Mouse (Mus musculus): ENCODE data around the gene Gtpbp3. TPM values are rescaled to one million over a fixed set of nuclear protein-coding genes. Genes with fewer than 3 reads are reported as not detected.
"Not testable (repeated sequence)": the region's sequence is repeated elsewhere in the genome, so short reads cannot be mapped to it uniquely, and the experiment has no call there.

The Gtpbp3 gene
- total RNA-seq, 2 experiments from 2014 or later = 15.8 to 20.2 TPM

- DNase-seq = no peak
- intact Hi-C loops (cut with DNase I) = no loop called here
Observed at GRCm38 (mm10) chr8:71527162-71527870, 39.4 kb downstream of the Gtpbp3 start.

- peak in 1 of 2 experiments; percentile 41 for DNase-seq
- intact Hi-C loops (cut with DNase I) = no loop called here
Observed at GRCm38 (mm10) chr8:71528362-71529073, 40.6 kb downstream of the Gtpbp3 start.

- intact Hi-C loops (cut with DNase I) = not testable (repeated sequence)
Observed at GRCm38 (mm10) chr8:71530735-71531467, 43.0 kb downstream of the Gtpbp3 start.

GRCm38 (mm10) chr8:71534263-71534810, 46.4 kb downstream of the Gtpbp3 start:
- intact Hi-C loops (cut with DNase I) = no loop called here
- no peak for DNase-seq

More at GRCm38 (mm10) chr8:71530735-71531467, 43.0 kb downstream of the Gtpbp3 start:
- DNase-seq = not testable (repeated sequence)

- no peak for DNase-seq
- intact Hi-C loops (cut with DNase I) = no loop called here
Observed at GRCm38 (mm10) chr8:71535663-71536062, 47.8 kb downstream of the Gtpbp3 start.

GRCm38 (mm10) chr8:71537028-71537867, 49.3 kb downstream of the Gtpbp3 start, which contains the start of gene Bst2:
Gene Bst2 (minus strand): TSS chr8:71537456.
- intact Hi-C loops (cut with DNase I) = no loop called here
- DNase-seq = peak; percentile 85 to 90

- intact Hi-C loops (cut with DNase I) = no loop called here
- peak; percentile 92 to 94 for DNase-seq
Observed at GRCm38 (mm10) chr8:71542632-71543343, 54.9 kb downstream of the Gtpbp3 start, which contains the start of gene Mvb12a. Gene Mvb12a (plus strand): TSS chr8:71542922.

- DNase-seq = no peak
- intact Hi-C loops (cut with DNase I) = no loop called here
Observed at GRCm38 (mm10) chr8:71543755-71544154, 55.9 kb downstream of the Gtpbp3 start.

GRCm38 (mm10) chr8:71545053-71545452, 57.1 kb downstream of the Gtpbp3 start:
- DNase-seq = no peak
- intact Hi-C loops (cut with DNase I) = no loop called here

GRCm38 (mm10) chr8:71547590-71547989, 59.7 kb downstream of the Gtpbp3 start:
- intact Hi-C loops (cut with DNase I) = no loop called here
- no peak for DNase-seq

Other genes starting within 250 kb of the Gtpbp3 start
- 10 to 100 TPM; 24.1 to 28.2 TPM for gene Myo9b, start 215.4 kb upstream of the Gtpbp3 start, total RNA-seq (2021)
- 10 to 100 TPM; 27.4 to 29.9 TPM for gene Haus8, start 215.2 kb upstream of the Gtpbp3 start, total RNA-seq (2021)
- gene Use1, start 121.3 kb upstream of the Gtpbp3 start, total RNA-seq (2021) = 100 to 1,000 TPM; 148 to 149 TPM
- gene Ocel1, start 116.8 kb upstream of the Gtpbp3 start, total RNA-seq (2021) = 10 to 100 TPM; 11.1 to 14.9 TPM
- 10 to 100 TPM; 47.6 to 53.6 TPM for gene Nr2f6, start 106.1 kb upstream of the Gtpbp3 start, total RNA-seq (2021)
- 10 to 100 TPM; 28.0 to 30.4 TPM for gene Ushbp1, start 92.3 kb upstream of the Gtpbp3 start, total RNA-seq (2021)
- 10 to 100 TPM; 61.2 to 67.1 TPM for gene Babam1, start 91.2 kb upstream of the Gtpbp3 start, total RNA-seq (2021)
- under 1 TPM; 0.19 to 0.39 TPM for gene Ankle1, start 82.1 kb upstream of the Gtpbp3 start, total RNA-seq (2021)
- 10 to 100 TPM; 26.2 to 29.9 TPM for gene Abhd8, start 24.4 kb upstream of the Gtpbp3 start, total RNA-seq (2021)
- gene Mrpl34, start 23.1 kb upstream of the Gtpbp3 start, total RNA-seq (2021) = 100 to 1,000 TPM; 117 to 129 TPM
- 10 to 100 TPM; 32.1 to 32.3 TPM for gene Dda1, start 18.9 kb upstream of the Gtpbp3 start, total RNA-seq (2021)
- 10 to 100 TPM; 18.1 to 18.6 TPM for gene Ano8, start 2.1 kb upstream of the Gtpbp3 start, total RNA-seq (2021)
- 10 to 100 TPM; 24.5 to 26.0 TPM for gene Plvap, start 23.6 kb downstream of the Gtpbp3 start, total RNA-seq (2021)
- gene Ccdc194, start 37.6 kb downstream of the Gtpbp3 start, total RNA-seq (2021) = not detected
- 10 to 100 TPM; 17.1 to 32.9 TPM for gene Bst2, start 49.4 kb downstream of the Gtpbp3 start, total RNA-seq (2021)
- 10 to 100 TPM; 27.8 to 32.9 TPM for gene Mvb12a, start 54.8 kb downstream of the Gtpbp3 start, total RNA-seq (2021)
- under 1 TPM in 1 of 2 experiments, not detected in 1; 0.22 TPM for gene Tmem221, start 70.8 kb downstream of the Gtpbp3 start, total RNA-seq (2021)
- under 1 TPM in 1 of 2 experiments, not detected in 1; 0.19 TPM for gene Nxnl1, start 78.5 kb downstream of the Gtpbp3 start, total RNA-seq (2021)
- 100 to 1,000 TPM; 171 to 223 TPM for gene Slc27a1, start 80.8 kb downstream of the Gtpbp3 start, total RNA-seq (2021)
- 10 to 100 TPM; 64.7 to 69.7 TPM for gene Pgls, start 104.1 kb downstream of the Gtpbp3 start, total RNA-seq (2021)
- 1 to 10 TPM in 1 of 2 experiments, under 1 TPM in 1; 0.58 to 1.2 TPM for gene Fam129c, start 109.5 kb downstream of the Gtpbp3 start, total RNA-seq (2021)
- 10 to 100 TPM; 40.2 to 45.2 TPM for gene Colgalt1, start 122.9 kb downstream of the Gtpbp3 start, total RNA-seq (2021)
- gene Unc13a, start 183.7 kb downstream of the Gtpbp3 start, total RNA-seq (2021) = under 1 TPM; 0.49 to 0.64 TPM
- gene Jak3, start 188.2 kb downstream of the Gtpbp3 start, total RNA-seq (2021) = 1 to 10 TPM; 8.2 to 8.6 TPM
- 1 to 10 TPM; 3.8 to 4.7 TPM for gene Insl3, start 201.1 kb downstream of the Gtpbp3 start, total RNA-seq (2021)
- gene B3gnt3, start 213.7 kb downstream of the Gtpbp3 start, total RNA-seq (2021) = 1 to 10 TPM; 6.5 to 7.5 TPM
- gene Fcho1, start 237.6 kb downstream of the Gtpbp3 start, total RNA-seq (2021) = 1 to 10 TPM in 1 of 2 experiments, under 1 TPM in 1; 0.56 to 1.2 TPM